8 mouse cellular contexts compared by ENCODE assay signal in the genomic region with DNA sequence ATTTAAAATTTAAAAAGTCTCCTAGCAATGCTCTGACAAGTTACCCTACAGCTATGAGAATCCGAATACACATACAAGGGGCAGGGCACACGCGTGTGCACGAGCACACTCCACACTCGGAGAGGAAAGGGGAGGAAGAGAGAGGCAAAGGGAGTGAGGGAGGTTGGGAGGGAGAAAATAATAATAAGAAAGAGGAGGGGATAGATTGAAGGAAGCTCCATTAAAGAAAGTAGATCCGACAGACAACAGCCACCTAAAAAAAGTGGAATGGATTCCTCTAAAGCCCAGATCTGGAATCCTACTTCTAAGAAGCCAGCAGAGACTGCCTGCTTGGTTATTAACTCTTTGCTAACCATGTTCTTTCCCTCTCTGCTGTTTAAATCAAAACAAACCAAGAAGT. TPM values are rescaled to one million over a fixed set of nuclear protein-coding genes. Genes with fewer than 3 reads are reported as not detected.
DNase-seq lines count a peak whose midpoint lies in the region; ATAC-seq and TF ChIP-seq lines count a peak whose summit lies in the region.

No protein-coding gene starts in this region.

- ATAC-seq in embryonic facial prominence, embryonic 12.5 days (ENCODE audit: insufficient number of reproducible peaks, insufficient read depth, low FRiP score, low TSS enrichment) = peak; percentile 35; the same call in 1 of the 2 replicates
- ATAC-seq in intestine, embryonic 15.5 days = peak; percentile 67
- peak; percentile 74 for ATAC-seq in midbrain, embryonic 15.5 days (replicated peaks)

- 4% methylated on average over 6 of the region's 6 CpGs for WGBS in lung, adult 2 months
- 1% methylated on average over 6 of the region's 6 CpGs for WGBS in embryonic facial prominence, embryonic 12.5 days
- 2% methylated on average over 6 of the region's 6 CpGs for WGBS in intestine, embryonic 15.5 days
- WGBS in midbrain, embryonic 15.5 days = 2% methylated on average over 6 of the region's 6 CpGs

- no peak for TF ChIP-seq POLR2A in lung, adult 2 months (IDR thresholded peaks at IDR 0.05; ENCODE audit: borderline replicate concordance, extremely low read depth, low read depth, low read length)

- no peak overlapping the region for H3K9ac ChIP-seq in embryonic facial prominence, embryonic 12.5 days
- no peak overlapping the region for H3K9ac ChIP-seq in intestine, embryonic 15.5 days
- peak overlapping the region; percentile 21; the same call in 1 of the 2 replicates for H3K9ac ChIP-seq in midbrain, embryonic 15.5 days

- peak overlapping the region; percentile 55 for H3K4me2 ChIP-seq in embryonic facial prominence, embryonic 12.5 days (replicated peaks)
- peak overlapping the region; percentile 52 for H3K4me2 ChIP-seq in intestine, embryonic 15.5 days (replicated peaks)
- H3K4me2 ChIP-seq in midbrain, embryonic 15.5 days = peak overlapping the region; percentile 46

- no peak overlapping the region for H3K27ac ChIP-seq in embryonic facial prominence, embryonic 12.5 days
- H3K27ac ChIP-seq in intestine, embryonic 15.5 days = no peak overlapping the region
- H3K27ac ChIP-seq in midbrain, embryonic 15.5 days = peak overlapping the region; percentile 40; the same call in 1 of the 2 replicates

- no peak for TF ChIP-seq CTCF in lung, adult 2 months (IDR thresholded peaks at IDR 0.05; ENCODE audit: insufficient read depth, low read length)

- H3K4me3 ChIP-seq in lung, adult 2 months (replicated peaks; ENCODE audit: extremely low read depth, low read depth, low read length) = peak overlapping the region; percentile 53
- peak overlapping the region; percentile 42 for H3K4me3 ChIP-seq in embryonic facial prominence, embryonic 12.5 days
- peak overlapping the region; percentile 35 for H3K4me3 ChIP-seq in intestine, embryonic 15.5 days (replicated peaks)
- peak overlapping the region; percentile 34 for H3K4me3 ChIP-seq in midbrain, embryonic 15.5 days

- no peaks in the 10 kb centered on the region for H3K27me3 ChIP-seq in embryonic facial prominence, embryonic 12.5 days
- H3K27me3 ChIP-seq in intestine, embryonic 15.5 days (replicated peaks) = no peaks in the 10 kb centered on the region
- H3K27me3 ChIP-seq in midbrain, embryonic 15.5 days (replicated peaks) = no peaks in the 10 kb centered on the region

- no peaks in the 10 kb centered on the region for H3K9me3 ChIP-seq in embryonic facial prominence, embryonic 12.5 days
- no peaks in the 10 kb centered on the region for H3K9me3 ChIP-seq in intestine, embryonic 15.5 days
- H3K9me3 ChIP-seq in midbrain, embryonic 15.5 days = no peaks in the 10 kb centered on the region

- no peaks in the 10 kb centered on the region; the same call in 1 of the 2 replicates for H3K4me1 ChIP-seq in lung, adult 2 months (ENCODE audit: control insufficient read depth, insufficient read depth, low read length)
- peaks cover 7% of the 10 kb centered on the region for H3K4me1 ChIP-seq in embryonic facial prominence, embryonic 12.5 days
- H3K4me1 ChIP-seq in intestine, embryonic 15.5 days (replicated peaks) = no peaks in the 10 kb centered on the region
- H3K4me1 ChIP-seq in midbrain, embryonic 15.5 days = peaks cover 12% of the 10 kb centered on the region; the same call in 1 of the 2 replicates

- DNase-seq in lung, adult 2 months = no peak
- no peak for DNase-seq in lung, postnatal 25 days (ENCODE audit: low spot score)
- DNase-seq in right cerebral cortex, postnatal 14 days = no peak
- DNase-seq in gastrocnemius, postnatal 25 days = no peak
- DNase-seq in adrenal gland, adult (ENCODE audit: inconsistent age in 2 of 2, low spot score in 1 of 2) = no peak

- no peaks in the 10 kb centered on the region for H3K36me3 ChIP-seq in embryonic facial prominence, embryonic 12.5 days
- H3K36me3 ChIP-seq in intestine, embryonic 15.5 days = no peaks in the 10 kb centered on the region
- no peaks in the 10 kb centered on the region for H3K36me3 ChIP-seq in midbrain, embryonic 15.5 days (replicated peaks)

RNA-seq across cellular contexts. Expression of gene Kmt2c, which starts 26.5 kb away (rescaled TPM):
- 13.6 and 19.0 TPM in 2 replicates for polyA plus RNA-seq in lung, adult 2 months (2012; rRNA removed)
- polyA plus RNA-seq in embryonic facial prominence, embryonic 12.5 days (2016; fragmentation: Nextera tagmentation; extraction: Ambion mirVana) = 19.1 and 20.0 TPM in 2 replicates
- polyA plus RNA-seq in intestine, embryonic 15.5 days (2015; fragmentation: Nextera tagmentation; extraction: Ambion mirVana) = 11.5 and 11.8 TPM in 2 replicates
- polyA plus RNA-seq in midbrain, embryonic 15.5 days (2015; fragmentation: Nextera tagmentation; extraction: Ambion mirVana) = 20.4 and 20.8 TPM in 2 replicates
- total RNA-seq in gastrocnemius, postnatal 25 days (2021) = 10 to 100 TPM; 27.4 to 29.1 TPM

RNA-seq across cellular contexts. Expression of gene Cct8l1, which starts 43.8 kb away (rescaled TPM):
- polyA plus RNA-seq in lung, adult 2 months (2012; rRNA removed) = not detected in 2 replicates
- polyA plus RNA-seq in embryonic facial prominence, embryonic 12.5 days (2016; fragmentation: Nextera tagmentation; extraction: Ambion mirVana) = not detected in 2 replicates
- polyA plus RNA-seq in intestine, embryonic 15.5 days (2015; fragmentation: Nextera tagmentation; extraction: Ambion mirVana) = 0.11 TPM in 1 of 2 replicates, not detected in the other
- polyA plus RNA-seq in midbrain, embryonic 15.5 days (2015; fragmentation: Nextera tagmentation; extraction: Ambion mirVana) = not detected in 2 replicates
- total RNA-seq in gastrocnemius, postnatal 25 days (2021) = under 1 TPM in 1 of 2 experiments, not detected in 1; 0.27 TPM
